Mouse (Mus musculus) cortical plate, adult 2 months (tissue): Measurements from ENCODE around the gene Bbs9.

Source experiments
- CTCF ChIP-seq: fragments of 200-500 bp; IDR thresholded peaks from 2 replicates; pipeline ENCODE4 v1.5.1; 2011; ENCODE audit warnings: mild to moderate bottlenecking, control low read depth, low read length; ENCODE audit not compliant: insufficient read depth; ENCODE audit errors: extremely low read depth
- POLR2A ChIP-seq: fragments of 200-500 bp; IDR thresholded peaks from 2 replicates; pipeline ENCODE4 v1.6.1; 2011; ENCODE audit warnings: mild to moderate bottlenecking, low read length, control low read depth; ENCODE audit not compliant: insufficient read depth; ENCODE audit errors: extremely low read depth

- TF ChIP-seq POLR2A (no peak), CTCF (no peak)
These were observed 242.1 kb downstream of the Bbs9 start for GRCm38 (mm10) chr9:22717583-22717982.
